Mouse (Mus musculus) embryonic facial prominence, embryonic 12.5 days (tissue): ENCODE data around the gene Wfdc1. TPM values are rescaled to one million over a fixed set of nuclear protein-coding genes. Genes with fewer than 3 reads are reported as not detected.

Experiments
- ATAC-seq: fragments of 200-750 bp; cut with Nextera tagmentation; 2 replicates; pipeline ENCODE4 v1.8.0; 2017; ENCODE audit not compliant: insufficient number of reproducible peaks, insufficient read depth, low FRiP score, low TSS enrichment
- H3K27ac ChIP-seq: fragments of 300-500 bp; sonication (generic); 2 replicates; pipeline ENCODE4 v1.5.1; 2016; ENCODE audit warnings: mild to moderate bottlenecking
- H3K27me3 ChIP-seq: fragments of 300-500 bp; sonication (generic); 2 replicates; pipeline ENCODE4 v1.6.1; 2016; ENCODE audit warnings: mild to moderate bottlenecking, moderate library complexity
- H3K36me3 ChIP-seq: fragments of 300-500 bp; sonication (generic); 2 replicates; pipeline ENCODE4 v1.6.1; 2016; ENCODE audit warnings: mild to moderate bottlenecking
- H3K4me1 ChIP-seq: fragments of 300-500 bp; sonication (generic); 2 replicates; pipeline ENCODE4 v1.6.1; 2016
- H3K4me2 ChIP-seq: fragments of 300-500 bp; sonication (generic); replicated peaks from 2 replicates; pipeline ENCODE4 v1.6.1; 2016; ENCODE audit warnings: mild to moderate bottlenecking, moderate library complexity
- H3K4me3 ChIP-seq: fragments of 300-500 bp; sonication (generic); 2 replicates; pipeline ENCODE4 v1.5.1; 2016; ENCODE audit warnings: mild to moderate bottlenecking
- H3K9ac ChIP-seq: fragments of 300-500 bp; sonication (generic); 2 replicates; pipeline ENCODE4 v1.6.1; 2016; ENCODE audit warnings: mild to moderate bottlenecking, moderate library complexity
- H3K9me3 ChIP-seq: fragments of 300-500 bp; sonication (generic); 2 replicates; pipeline ENCODE4 v1.6.1; 2016; ENCODE audit warnings: mild to moderate bottlenecking, moderate library complexity
- WGBS: fragments of 180-500 bp; shearing (Covaris S2); methylation state at CpG from one replicate; pipeline ENCODE4 v1.1.7; 2016; 5-methylcytosine and 5-hydroxymethylcytosine counted together
- polyA plus RNA-seq: library from polyadenylated mRNA; unstranded; fragments of >200 nt; fragmentation: Nextera tagmentation; extraction: Ambion mirVana; gene quantifications from 2 replicates; pipeline ENCODE4 v1.2.1, GENCODE M21; 2016

The Wfdc1 gene
- polyA plus RNA-seq, 1 experiment from 2014 or later, result 5.6 TPM

DNA sequence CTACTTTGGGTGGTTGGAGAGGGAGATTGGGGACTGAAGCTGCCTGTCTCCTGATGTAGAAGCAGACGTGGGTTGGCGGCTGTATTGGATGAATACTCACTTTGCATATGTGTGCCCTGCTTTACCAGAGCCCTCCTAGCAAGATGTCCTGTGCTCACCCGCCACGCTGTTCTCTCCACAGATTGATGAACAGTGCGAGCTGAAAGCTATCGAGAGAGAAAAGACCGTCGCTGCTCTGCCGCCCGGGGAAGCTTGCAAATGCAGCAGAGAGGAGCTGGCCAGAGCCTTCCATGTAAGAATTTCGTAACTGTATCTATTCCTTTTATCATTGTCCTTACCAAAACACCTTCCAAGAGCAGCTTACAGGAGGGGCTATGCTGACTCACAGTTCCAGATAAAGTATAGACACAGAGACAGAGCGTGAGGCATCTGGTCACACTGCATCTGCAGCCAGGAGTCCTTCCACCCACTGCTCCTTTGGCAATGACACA lies 52.9 kb downstream of the Wfdc1 start:
- Histone ChIP-seq H3K36me3 (no peaks in the 10 kb centered on the region), H3K4me2 (no peak overlapping the region), H3K4me1 (no peaks in the 10 kb centered on the region), H3K9ac (no peak overlapping the region), H3K4me3 (no peak overlapping the region), H3K9me3 (no peaks in the 10 kb centered on the region), H3K27me3 (no peaks in the 10 kb centered on the region), H3K27ac (no peak overlapping the region)
- 70% methylated on average over 12 of the region's 12 CpGs for WGBS
- no peak for ATAC-seq

GRCm38 (mm10) chr8:119722348-119722747 lies 56.2 kb downstream of the Wfdc1 start:
- Histone ChIP-seq H3K4me1 (no peaks in the 10 kb centered on the region), H3K4me3 (no peak overlapping the region), H3K36me3 (no peaks in the 10 kb centered on the region), H3K27ac (no peak overlapping the region), H3K9ac (no peak overlapping the region), H3K27me3 (no peaks in the 10 kb centered on the region), H3K9me3 (no peaks in the 10 kb centered on the region), H3K4me2 (no peak overlapping the region)
- ATAC-seq, result no peak
- WGBS, result 57% methylated on average over 6 of the region's 6 CpGs

DNA sequence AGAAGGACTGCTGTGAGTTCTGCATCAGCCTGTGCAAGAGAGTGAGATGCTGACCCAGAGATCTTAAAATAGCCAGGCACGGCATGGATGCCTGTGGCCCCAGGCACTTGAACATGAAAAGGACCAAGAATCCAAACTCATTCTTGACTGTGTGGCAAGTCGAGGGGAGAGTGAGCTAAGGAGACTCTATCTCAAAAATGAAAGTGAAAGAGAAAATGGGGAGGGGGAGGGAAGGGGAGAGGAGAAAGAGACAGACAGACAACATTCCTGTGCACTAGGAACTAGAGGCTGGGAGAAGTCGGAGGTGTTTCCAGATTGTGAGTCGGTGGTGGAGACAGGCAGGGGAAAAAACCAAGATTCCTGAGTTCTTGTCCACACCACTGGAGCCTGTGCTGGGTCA lies 57.5 kb downstream of the Wfdc1 start:
- Histone ChIP-seq H3K4me3 (no peak overlapping the region), H3K9me3 (no peaks in the 10 kb centered on the region), H3K27me3 (no peaks in the 10 kb centered on the region), H3K36me3 (no peaks in the 10 kb centered on the region), H3K4me2 (no peak overlapping the region), H3K4me1 (no peaks in the 10 kb centered on the region), H3K27ac (no peak overlapping the region), H3K9ac (no peak overlapping the region)
- ATAC-seq, result no peak
- 67% methylated on average over 4 of the region's 4 CpGs for WGBS

DNA sequence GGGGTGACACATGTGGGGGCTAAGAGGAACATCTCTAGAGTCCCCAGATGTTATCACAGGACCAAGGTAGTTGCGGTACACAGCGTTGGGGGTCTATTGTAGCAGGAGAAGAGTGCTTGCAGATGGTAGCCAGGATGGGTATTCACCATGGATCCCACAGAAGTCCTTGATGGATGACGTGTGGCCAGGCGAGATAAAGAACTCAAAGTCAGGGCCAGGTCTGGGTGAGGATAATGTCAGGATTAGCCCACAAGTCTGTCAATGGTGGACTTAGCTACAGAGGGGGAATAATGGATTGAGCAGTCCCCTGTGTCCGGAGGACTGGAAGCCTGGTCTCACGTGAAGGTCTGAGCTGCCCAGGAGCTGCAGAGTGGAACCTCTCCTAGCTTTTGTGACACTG lies 58.4 kb downstream of the Wfdc1 start:
- Histone ChIP-seq H3K4me2 (no peak overlapping the region), H3K27ac (no peak overlapping the region), H3K9me3 (no peaks in the 10 kb centered on the region), H3K4me3 (no peak overlapping the region), H3K4me1 (no peaks in the 10 kb centered on the region), H3K9ac (no peak overlapping the region), H3K36me3 (no peaks in the 10 kb centered on the region), H3K27me3 (no peaks in the 10 kb centered on the region)
- WGBS, result 83% methylated on average over 6 of the region's 6 CpGs
- ATAC-seq, result no peak

DNA sequence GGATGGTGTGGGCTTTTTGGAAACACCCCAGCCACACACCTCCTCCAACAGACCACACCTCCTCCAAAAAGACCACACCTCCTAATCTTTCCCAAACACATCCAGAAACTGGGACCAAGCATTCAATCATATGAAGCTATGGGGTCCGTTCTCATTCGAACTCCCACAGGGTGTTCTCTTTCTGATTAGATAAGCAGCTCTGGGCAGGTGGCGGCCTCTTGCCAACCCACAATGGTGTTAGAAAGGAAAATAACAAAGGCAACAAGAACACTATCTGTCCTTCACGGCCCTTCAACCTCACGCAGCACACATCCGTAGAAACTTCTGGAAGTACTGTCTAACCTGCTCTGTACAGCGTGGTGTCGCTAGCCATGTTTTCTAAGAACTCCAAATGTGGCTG lies 60.9 kb downstream of the Wfdc1 start:
- H3K36me3 ChIP-seq, result no peaks in the 10 kb centered on the region
- no peak overlapping the region for H3K27ac ChIP-seq
- 0 out of 2 replicates have a peak, but pooled peaks cover 4% of the 10 kb centered on the region for H3K4me1 ChIP-seq
- H3K9ac ChIP-seq, result no peak overlapping the region
- H3K9me3 ChIP-seq, result no peaks in the 10 kb centered on the region
- WGBS, result 86% methylated on average over 8 of the region's 8 CpGs
- H3K4me2 ChIP-seq, result no peak overlapping the region
- H3K4me3 ChIP-seq, result no peak overlapping the region
- no peaks in the 10 kb centered on the region for H3K27me3 ChIP-seq
- no peak for ATAC-seq

DNA sequence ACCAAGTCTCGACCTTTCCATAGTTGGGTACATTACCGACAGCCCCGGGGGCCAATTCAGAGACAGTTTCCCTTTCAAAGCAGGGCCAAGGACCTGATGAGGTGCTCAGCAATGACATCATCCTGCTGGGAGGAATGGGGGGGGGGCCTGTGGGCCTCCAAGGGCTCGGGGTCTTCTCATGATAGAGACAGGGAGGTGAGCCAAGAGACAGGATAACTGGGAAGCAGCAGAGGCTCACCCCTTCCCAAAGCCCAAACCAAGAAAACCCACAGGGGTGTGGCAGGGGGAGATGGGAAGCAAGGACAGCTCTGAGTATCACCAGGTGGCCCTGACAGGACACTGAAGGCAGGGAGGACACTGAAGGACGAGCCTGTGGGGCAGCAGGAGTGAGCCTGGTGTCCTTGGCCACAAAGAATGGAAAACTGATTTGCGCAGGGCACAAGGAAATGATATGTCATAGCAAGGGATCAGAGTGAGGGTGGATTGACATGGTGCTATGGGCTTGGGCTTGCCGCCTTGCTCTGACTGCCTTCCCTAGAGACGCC lies 62.3 kb downstream of the Wfdc1 start:
- H3K9ac ChIP-seq, result no peak overlapping the region
- H3K9me3 ChIP-seq, result no peaks in the 10 kb centered on the region
- no peak overlapping the region for H3K4me2 ChIP-seq
- WGBS, result 85% methylated on average over 8 of the region's 8 CpGs
- H3K27ac ChIP-seq, result no peak overlapping the region
- no peak for ATAC-seq
- no peaks in the 10 kb centered on the region for H3K27me3 ChIP-seq
- H3K4me3 ChIP-seq, result no peak overlapping the region
- 0 out of 2 replicates have a peak, but pooled peaks cover 4% of the 10 kb centered on the region for H3K4me1 ChIP-seq
- H3K36me3 ChIP-seq, result no peaks in the 10 kb centered on the region

GRCm38 (mm10) chr8:119732072-119732471 lies 65.9 kb downstream of the Wfdc1 start:
- no peaks in the 10 kb centered on the region for H3K9me3 ChIP-seq

GRCm38 (mm10) chr8:119736348-119736917 lies 70.3 kb downstream of the Wfdc1 start:
- Histone ChIP-seq H3K9ac (no peak overlapping the region), H3K27me3 (no peaks in the 10 kb centered on the region), H3K27ac (no peak overlapping the region), H3K36me3 (no peaks in the 10 kb centered on the region), H3K4me2 (no peak overlapping the region), H3K9me3 (no peaks in the 10 kb centered on the region), H3K4me1 (no peaks in the 10 kb centered on the region), H3K4me3 (no peak overlapping the region)
- WGBS, result 86% methylated on average over 10 of the region's 10 CpGs
- ATAC-seq, result no peak

More at GRCm38 (mm10) chr8:119732072-119732471, 65.9 kb downstream of the Wfdc1 start:
- Histone ChIP-seq H3K36me3 (no peaks in the 10 kb centered on the region), H3K27ac (no peak overlapping the region), H3K27me3 (no peaks in the 10 kb centered on the region), H3K4me1 (0 out of 2 replicates have a peak, but pooled peaks cover 4% of the 10 kb centered on the region), H3K4me3 (no peak overlapping the region), H3K9ac (no peak overlapping the region), H3K4me2 (no peak overlapping the region)
- ATAC-seq, result no peak
- 87% methylated on average over 13 of the region's 13 CpGs for WGBS

DNA sequence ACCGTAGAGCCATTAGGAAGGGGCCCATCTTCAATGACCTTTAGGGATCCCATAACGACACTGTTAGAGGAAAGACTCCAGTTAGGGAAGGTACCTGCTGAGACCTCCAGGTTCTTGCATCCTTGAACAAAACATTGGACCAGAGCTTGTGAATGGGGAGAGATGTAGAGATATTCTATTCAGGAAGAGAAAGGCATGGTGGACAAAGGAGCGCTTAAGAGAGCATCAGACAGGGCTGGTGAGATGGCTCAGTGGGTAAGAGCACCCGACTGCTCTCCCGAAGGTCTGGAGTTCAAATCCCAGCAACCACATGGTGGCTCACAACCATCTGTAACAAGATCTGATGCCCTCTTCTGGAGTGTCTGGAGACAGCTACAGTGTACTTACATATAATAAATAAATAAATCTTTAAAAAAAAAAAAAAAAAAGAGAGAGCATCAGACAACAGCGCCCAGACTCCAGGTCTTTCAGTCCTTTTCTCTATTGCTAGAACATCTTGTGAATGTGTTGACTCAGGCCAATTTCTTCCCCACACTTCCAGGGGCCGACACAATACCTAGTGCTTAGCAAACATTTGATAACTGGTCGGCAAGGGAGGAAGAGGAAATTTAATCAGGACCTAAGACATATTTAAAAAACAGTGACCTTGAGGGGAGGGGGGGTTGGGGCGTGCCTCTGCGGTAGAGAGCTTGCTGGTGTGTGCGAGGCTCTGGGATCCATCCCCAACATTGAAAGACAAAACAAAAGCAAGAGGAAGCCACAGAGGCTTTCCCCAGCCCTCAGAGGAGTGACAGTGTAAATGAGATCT lies 71.1 kb downstream of the Wfdc1 start:
- WGBS, result 73% methylated on average over 11 of the region's 11 CpGs
- Histone ChIP-seq H3K4me3 (no peak overlapping the region), H3K27ac (no peak overlapping the region), H3K9ac (no peak overlapping the region), H3K4me1 (no peaks in the 10 kb centered on the region), H3K4me2 (no peak overlapping the region), H3K9me3 (no peaks in the 10 kb centered on the region), H3K27me3 (no peaks in the 10 kb centered on the region), H3K36me3 (no peaks in the 10 kb centered on the region)
- no peak for ATAC-seq

Other genes with a start within 250 kb of the Wfdc1 start
- gene Osgin1, start 232.2 kb upstream of the Wfdc1 start, polyA plus RNA-seq, result 0.43 and 0.56 TPM in 2 replicates
- 10.7 and 12.5 TPM in 2 replicates for gene Necab2, start 219.6 kb upstream of the Wfdc1 start, polyA plus RNA-seq
- gene Slc38a8, start 164.7 kb upstream of the Wfdc1 start, polyA plus RNA-seq, result 1.7 and 3.3 TPM in 2 replicates
- gene Mbtps1, start 107.6 kb upstream of the Wfdc1 start, polyA plus RNA-seq, result 147 TPM in 2 replicates
- gene Hsdl1, start 91.2 kb upstream of the Wfdc1 start, polyA plus RNA-seq, result 37.2 and 39.5 TPM in 2 replicates
- 0.09 TPM in 1 of 2 replicates, not detected in the other for gene Dnaaf1, start 91.1 kb upstream of the Wfdc1 start, polyA plus RNA-seq
- 15.2 and 15.5 TPM in 2 replicates for gene Taf1c, start 61.1 kb upstream of the Wfdc1 start, polyA plus RNA-seq
- 0.10 and 0.23 TPM in 2 replicates for gene Adad2, start 53.6 kb upstream of the Wfdc1 start, polyA plus RNA-seq
- gene Kcng4, start 30.7 kb upstream of the Wfdc1 start, polyA plus RNA-seq, result 0.08 and 0.11 TPM in 2 replicates
- gene Atp2c2, start 33.6 kb downstream of the Wfdc1 start, polyA plus RNA-seq, result 1.1 and 1.9 TPM in 2 replicates
- gene Tldc1, start 112.1 kb downstream of the Wfdc1 start, polyA plus RNA-seq, result 11.6 and 14.4 TPM in 2 replicates
- 85.9 and 130 TPM in 2 replicates for gene Cotl1, start 174.2 kb downstream of the Wfdc1 start, polyA plus RNA-seq
- 11.0 and 12.5 TPM in 2 replicates for gene Klhl36, start 195.9 kb downstream of the Wfdc1 start, polyA plus RNA-seq
- gene Usp10, start 244.0 kb downstream of the Wfdc1 start, polyA plus RNA-seq, result 154 TPM in 2 replicates
- gene Gm20388, start 244.5 kb downstream of the Wfdc1 start, polyA plus RNA-seq, result 0.31 TPM in 1 of 2 replicates, not detected in the other